Mouse (Mus musculus) spleen, adult 2 months (tissue): ENCODE results near the gene Kank1. TPM values are rescaled to one million over a fixed set of nuclear protein-coding genes. Genes with fewer than 3 reads are reported as not detected.

Source experiments
- DNase-seq, 2 experiments: peaks; one replicate each; pipeline versions ENCODE4 v3.0.0 to v3.0.0-alpha.2; 2012 to 2021; ENCODE audit warnings: low spot score in 2 of 2, low read depth in 1 of 2
- H3K27ac ChIP-seq: fragments of 200-500 bp; 2 replicates; pipeline ENCODE4 v1.5.1; 2012; ENCODE audit warnings: low read length, inconsistent platforms; ENCODE audit not compliant: insufficient read depth
- H3K27me3 ChIP-seq: fragments of 200-500 bp; 2 replicates; pipeline ENCODE4 v1.6.1; 2012; ENCODE audit warnings: mild to moderate bottlenecking, moderate library complexity, low read length, inconsistent platforms; ENCODE audit not compliant: control insufficient read depth, insufficient read depth
- H3K36me3 ChIP-seq: fragments of 200-500 bp; 2 replicates; pipeline ENCODE4 v1.6.1; 2012; ENCODE audit warnings: mild to moderate bottlenecking, low read length, inconsistent platforms; ENCODE audit not compliant: control insufficient read depth, insufficient read depth
- H3K4me1 ChIP-seq: fragments of 200-500 bp; 2 replicates; pipeline ENCODE4 v1.6.1; 2011; ENCODE audit warnings: inconsistent platforms; ENCODE audit not compliant: control insufficient read depth, insufficient read depth, insufficient read length
- H3K4me3 ChIP-seq: fragments of 200-500 bp; 2 replicates; pipeline ENCODE4 v1.5.1; 2011; ENCODE audit warnings: mild to moderate bottlenecking, inconsistent platforms; ENCODE audit not compliant: insufficient read depth, insufficient read length; ENCODE audit errors: extremely low read depth
- CTCF ChIP-seq: fragments of 200-500 bp; IDR thresholded peaks from 2 replicates; pipeline ENCODE4 v1.5.1; 2011; ENCODE audit warnings: mild to moderate bottlenecking, inconsistent platforms; ENCODE audit not compliant: insufficient read depth, insufficient read length, insufficient replicate concordance; ENCODE audit errors: extremely low read depth
- POLR2A ChIP-seq: fragments of 200-500 bp; IDR thresholded peaks from 2 replicates; pipeline ENCODE4 v1.6.1; 2011; ENCODE audit warnings: low read depth, low read length, inconsistent platforms
- WGBS: fragments of 180-500 bp; shearing (Covaris S2); methylation state at CpG from one replicate; pipeline ENCODE4 v1.1.7; 2018; 5-methylcytosine and 5-hydroxymethylcytosine counted together
- polyA plus RNA-seq: library from polyadenylated mRNA; depleted of rRNA; stranded (reverse); fragments of >200 nt; gene quantifications from 2 replicates; pipeline ENCODE4 v1.2.3, GENCODE M21; 2012; rRNA removed

Kank1 gene
- polyA plus RNA-seq, result 4.9 and 5.2 TPM in 2 replicates

GRCm38 (mm10) chr19:25236596-25237491 is at the start of gene Kank1:
Gene Kank1, plus strand, starts transcription at chr19:25236975.
- TF ChIP-seq POLR2A (no peak), CTCF (no peak)
- Histone ChIP-seq H3K4me1 (peaks cover 8% of the 10 kb centered on the region), H3K36me3 (no peaks in the 10 kb centered on the region), H3K4me3 (peak within 1 kb of the TSS; percentile 23; the same call in 1 of the 2 replicates), H3K27ac (no peak within 1 kb of the TSS), H3K27me3 (peaks cover 21% of the 10 kb centered on the region)
- WGBS, result under 1% methylated on average over 76 of the region's 76 CpGs
- peak in 1 of 2 experiments; percentile 3 for DNase-seq

- no peak overlapping the region for H3K4me3 ChIP-seq
- H3K36me3 ChIP-seq, result peaks cover 76% of the 10 kb centered on the region
- H3K27me3 ChIP-seq, result no peaks in the 10 kb centered on the region
- TF ChIP-seq CTCF (no peak), POLR2A (no peak)
- H3K27ac ChIP-seq, result no peak overlapping the region
- H3K4me1 ChIP-seq, result no peaks in the 10 kb centered on the region
- no peak for DNase-seq
- WGBS, result 90% methylated on average over 18 of the region's 18 CpGs
Observed at GRCm38 (mm10) chr19:25187681-25188080, 49.1 kb upstream of the Kank1 start.

GRCm38 (mm10) chr19:25193751-25194150 is 43.0 kb upstream of the Kank1 start:
- DNase-seq, result no peak

GRCm38 (mm10) chr19:25200081-25200860 is 36.5 kb upstream of the Kank1 start:
- Histone ChIP-seq H3K27me3 (no peaks in the 10 kb centered on the region), H3K4me3 (no peak overlapping the region), H3K36me3 (peaks cover 53% of the 10 kb centered on the region), H3K27ac (no peak overlapping the region), H3K4me1 (no peaks in the 10 kb centered on the region)
- no peak for TF ChIP-seq CTCF
- no peak for TF ChIP-seq POLR2A
- no peak for DNase-seq
- WGBS, result 93% methylated on average over 13 of the region's 13 CpGs

More at GRCm38 (mm10) chr19:25193751-25194150, 43.0 kb upstream of the Kank1 start:
- Histone ChIP-seq H3K27ac (no peak overlapping the region), H3K4me3 (no peak overlapping the region), H3K4me1 (no peaks in the 10 kb centered on the region), H3K36me3 (peaks cover 68% of the 10 kb centered on the region), H3K27me3 (no peaks in the 10 kb centered on the region)
- 97% methylated on average over 9 of the region's 9 CpGs for WGBS
- no peak for TF ChIP-seq CTCF
- TF ChIP-seq POLR2A, result no peak

GRCm38 (mm10) chr19:25203077-25203476 is 33.7 kb upstream of the Kank1 start:
- no peak overlapping the region for H3K27ac ChIP-seq
- H3K36me3 ChIP-seq, result peaks cover 36% of the 10 kb centered on the region
- H3K27me3 ChIP-seq, result no peaks in the 10 kb centered on the region
- no peak for DNase-seq
- WGBS, result 92% methylated on average over 12 of the region's 12 CpGs
- no peaks in the 10 kb centered on the region for H3K4me1 ChIP-seq
- no peak overlapping the region for H3K4me3 ChIP-seq
- TF ChIP-seq POLR2A (no peak), CTCF (no peak)

GRCm38 (mm10) chr19:25206969-25207368 is 29.8 kb upstream of the Kank1 start:
- no peak for DNase-seq
- WGBS, result 67% methylated on average over 12 of the region's 12 CpGs
- H3K27ac ChIP-seq, result no peak overlapping the region

More at GRCm38 (mm10) chr19:25206969-25207368, 29.8 kb upstream of the Kank1 start:
- no peaks in the 10 kb centered on the region for H3K4me1 ChIP-seq
- no peak overlapping the region for H3K4me3 ChIP-seq
- TF ChIP-seq CTCF (no peak), POLR2A (no peak)
- peaks cover 10% of the 10 kb centered on the region for H3K36me3 ChIP-seq
- no peaks in the 10 kb centered on the region for H3K27me3 ChIP-seq
